Mouse (Mus musculus): ENCODE measurements around the gene Pla2g4b.

- no peak for TF ChIP-seq CEBPB (IDR thresholded peaks at IDR 0.05; ENCODE audit: low read depth)
- no peak for TF ChIP-seq MYOD1 (IDR thresholded peaks at IDR 0.05; ENCODE audit: control insufficient read depth, insufficient read length, low read depth)
- no peak for TF ChIP-seq CTCF (IDR thresholded peaks at IDR 0.05; ENCODE audit: control insufficient read depth, insufficient read depth, insufficient read length)
- TF ChIP-seq MAX (IDR thresholded peaks at IDR 0.05): no peak
Measured at GRCm38 (mm10) chr2:120015882-120016281, 17.3 kb upstream of the Pla2g4b start.
